Mouse (Mus musculus) embryonic fibroblast, embryonic 13.5 days (primary cell): ENCODE results near the gene Rsrc1.

Experiments
- CTCF ChIP-seq: IDR thresholded peaks from 2 replicates; pipeline ENCODE4 v1.5.1; 2011; ENCODE audit warnings: mild to moderate bottlenecking, control low read depth, low read length, moderate library complexity, borderline replicate concordance; ENCODE audit not compliant: insufficient read depth
- POLR2A ChIP-seq: IDR thresholded peaks from 2 replicates; pipeline ENCODE4 v1.6.1; 2011; ENCODE audit warnings: low read depth, mild to moderate bottlenecking, control low read depth, low read length, moderate library complexity

DNA sequence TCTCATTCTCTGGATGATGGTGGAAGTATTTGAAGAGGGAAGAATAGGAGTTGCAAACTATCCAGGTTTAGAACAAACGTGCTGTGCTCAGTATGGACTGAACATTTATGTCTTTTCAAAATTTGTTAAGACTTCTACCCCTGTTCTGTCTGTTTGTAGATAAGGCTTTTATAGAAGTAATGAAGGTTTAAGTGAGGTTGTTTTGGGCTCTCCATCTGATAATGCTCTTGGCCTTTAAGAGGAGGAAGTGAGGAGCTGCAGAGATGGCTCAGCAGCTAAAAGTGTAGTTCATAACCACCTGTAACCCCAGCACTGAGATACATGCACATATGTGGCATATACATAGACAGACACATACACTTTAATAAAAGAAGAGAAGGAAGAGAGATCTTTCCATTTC lies 15.6 kb downstream of the Rsrc1 start:
- TF ChIP-seq POLR2A, result no peak
- TF ChIP-seq CTCF, result no peak
